Mouse (Mus musculus): ENCODE data around the gene Krtap24-1.

DNA sequence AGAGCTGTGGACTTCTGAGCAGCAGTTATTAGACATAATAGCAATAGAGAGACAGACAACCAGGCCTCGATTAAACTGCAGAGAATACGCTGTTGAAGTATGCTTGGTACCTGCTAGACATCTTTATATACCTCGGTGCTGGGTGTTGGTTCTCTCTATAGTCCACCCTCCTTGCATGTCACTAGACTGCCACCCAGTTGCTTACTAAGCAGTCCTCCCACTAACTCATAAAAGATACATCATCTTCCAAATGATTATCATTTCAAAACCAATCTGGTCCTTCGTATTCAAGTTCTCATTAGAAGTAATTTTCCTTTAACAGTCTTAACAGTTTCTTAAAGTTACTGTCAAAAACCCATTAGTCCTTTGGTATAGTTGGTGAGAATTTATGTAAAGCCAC lies 15.5 kb upstream of the Krtap24-1 start, which contains the start of gene 2310079G19Rik:
- TF ChIP-seq CTCF (IDR thresholded peaks at IDR 0.05; ENCODE audit: low read depth): no peak
- TF ChIP-seq EP300 (optimal IDR thresholded peaks at IDR 0.05): no peak

Data from stomach, postnatal 0 days (tissue).